Mouse (Mus musculus) MEL (cell line): ENCODE data around the gene Kcnn1. TPM values are rescaled to one million over a fixed set of nuclear protein-coding genes. Genes with fewer than 3 reads are reported as not detected.

Experiments used
- DNase-seq: peaks from one replicate; pipeline ENCODE4 v3.0.0; 2011; ENCODE audit warnings: low read depth, low spot score
- H3K27ac ChIP-seq: 2 replicates; pipeline ENCODE4 v1.5.1; 2012; ENCODE audit warnings: low read depth, mild to moderate bottlenecking, control low read depth, low read length, moderate library complexity; ENCODE audit not compliant: control insufficient read depth
- H3K27me3 ChIP-seq, 2 experiments: fragments of 150-350 bp in 1 of 2; sonication (generic) in 1 of 2; 2 replicates each; pipeline ENCODE4 v1.6.1; 2012; ENCODE audit warnings: low read length in 2 of 2, mild to moderate bottlenecking in 2 of 2, improper control_type of control experiment in 1 of 2, moderate library complexity in 1 of 2; ENCODE audit not compliant: insufficient read depth in 2 of 2, control insufficient read depth in 1 of 2
- H3K36me3 ChIP-seq, 2 experiments: 2 replicates each; pipeline ENCODE4 v1.6.1; 2012 to 2014; ENCODE audit warnings: low read length in 2 of 2, improper control_type of control experiment in 1 of 2, inconsistent platforms in 1 of 2, mild to moderate bottlenecking in 1 of 2; ENCODE audit not compliant: insufficient read depth in 2 of 2, control insufficient read depth in 1 of 2
- H3K4me1 ChIP-seq, 2 experiments: fragments of 150-350 bp in 1 of 2; sonication (generic) in 1 of 2; 2 replicates each; pipeline ENCODE4 v1.6.1; 2012; ENCODE audit warnings: low read length in 2 of 2, improper control_type of control experiment in 1 of 2, mild to moderate bottlenecking in 1 of 2; ENCODE audit not compliant: insufficient read depth in 2 of 2, control insufficient read depth in 1 of 2
- H3K4me3 ChIP-seq, 2 experiments: fragments of 150-350 bp in 1 of 2; sonication (generic) in 1 of 2; 2 replicates each; pipeline ENCODE4 v1.5.1; 2012; ENCODE audit warnings: low read depth in 2 of 2, low read length in 2 of 2, mild to moderate bottlenecking in 2 of 2, moderate library complexity in 2 of 2, control low read depth in 1 of 2, improper control_type of control experiment in 1 of 2; ENCODE audit not compliant: control insufficient read depth in 1 of 2, insufficient read depth in 1 of 2
- H3K79me2 ChIP-seq: 2 replicates; pipeline ENCODE4 v1.6.1; 2012; ENCODE audit warnings: mild to moderate bottlenecking, low read length, moderate library complexity; ENCODE audit not compliant: control insufficient read depth, poor library complexity, insufficient read depth
- H3K9ac ChIP-seq: 2 replicates; pipeline ENCODE4 v1.6.1; 2012; ENCODE audit warnings: low read depth, mild to moderate bottlenecking, control low read depth, low read length, moderate library complexity; ENCODE audit not compliant: control insufficient read depth, poor library complexity, severe bottlenecking
- H3K9me3 ChIP-seq: fragments of 150-350 bp; sonication (generic); replicated peaks from 2 replicates; pipeline ENCODE4 v1.6.1; 2012; ENCODE audit warnings: mild to moderate bottlenecking, low read length, improper control_type of control experiment, moderate library complexity; ENCODE audit not compliant: insufficient read depth
- BHLHE40 ChIP-seq: IDR thresholded peaks from 2 replicates; pipeline ENCODE4 v1.6.1; 2012; ENCODE audit warnings: low read depth, mild to moderate bottlenecking, inconsistent platforms, low read length, improper control_type of control experiment, borderline replicate concordance
- E2F4 ChIP-seq: IDR thresholded peaks from 2 replicates; pipeline ENCODE4 v1.6.1; 2011; ENCODE audit warnings: low read depth, low read length, improper control_type of control experiment, borderline replicate concordance
- EP300 ChIP-seq, 2 experiments: IDR thresholded peaks; 2 replicates each; pipeline ENCODE4 v1.6.1; 2011; ENCODE audit warnings: improper control_type of control experiment in 2 of 2, low read length in 2 of 2, low read depth in 1 of 2, mild to moderate bottlenecking in 1 of 2
- GATA1 ChIP-seq: IDR thresholded peaks from 2 replicates; pipeline ENCODE4 v1.6.1; 2011; ENCODE audit warnings: low read depth, low read length, improper control_type of control experiment
- HCFC1 ChIP-seq: IDR thresholded peaks from 2 replicates; pipeline ENCODE4 v1.6.1; 2012; ENCODE audit warnings: low read depth, mild to moderate bottlenecking, inconsistent platforms, low read length, improper control_type of control experiment, moderate library complexity
- JUND ChIP-seq: IDR thresholded peaks from 2 replicates; pipeline ENCODE4 v1.6.1; 2011; ENCODE audit warnings: low read depth, mild to moderate bottlenecking, improper control_type of control experiment, low read length
- MAZ ChIP-seq: IDR thresholded peaks from 2 replicates; pipeline ENCODE4 v1.6.1; 2012; ENCODE audit warnings: low read depth, mild to moderate bottlenecking, inconsistent platforms, low read length, improper control_type of control experiment
- MXI1 ChIP-seq: IDR thresholded peaks from 2 replicates; pipeline ENCODE4 v1.6.1; 2011; ENCODE audit warnings: mild to moderate bottlenecking, low read depth, low read length, improper control_type of control experiment
- NELFE ChIP-seq: IDR thresholded peaks from 2 replicates; pipeline ENCODE4 v1.6.1; 2011; ENCODE audit warnings: low read depth, low read length, improper control_type of control experiment
- NRF1 ChIP-seq: IDR thresholded peaks from 2 replicates; pipeline ENCODE4 v1.6.1; 2014; ENCODE audit warnings: low read depth, mild to moderate bottlenecking, inconsistent platforms, low read length, improper control_type of control experiment, moderate library complexity; ENCODE audit not compliant: poor library complexity, insufficient read depth, severe bottlenecking
- POLR2A ChIP-seq, 2 experiments: IDR thresholded peaks; 2 replicates each; pipeline ENCODE4 v1.6.1; 2011 to 2012; ENCODE audit warnings: low read length in 2 of 2, mild to moderate bottlenecking in 2 of 2, control low read depth in 1 of 2, improper control_type of control experiment in 1 of 2, low read depth in 1 of 2, moderate library complexity in 1 of 2; ENCODE audit not compliant: control insufficient read depth in 1 of 2, insufficient read depth in 1 of 2, poor library complexity in 1 of 2
- SIN3A ChIP-seq: IDR thresholded peaks from 2 replicates; pipeline ENCODE4 v1.6.1; 2012; ENCODE audit warnings: low read length, improper control_type of control experiment, inconsistent platforms
- SMC3 ChIP-seq: IDR thresholded peaks from 2 replicates; pipeline ENCODE4 v1.6.1; 2011; ENCODE audit warnings: low read depth, low read length, improper control_type of control experiment
- TBP ChIP-seq: IDR thresholded peaks from 2 replicates; pipeline ENCODE4 v1.8.0; 2011; ENCODE audit warnings: low read depth, low read length, improper control_type of control experiment
- TCF12 ChIP-seq: IDR thresholded peaks from 2 replicates; pipeline ENCODE4 v1.6.1; 2014; ENCODE audit warnings: low read depth, mild to moderate bottlenecking, inconsistent platforms, low read length, improper control_type of control experiment, moderate library complexity
- UBTF ChIP-seq: IDR thresholded peaks from 2 replicates; pipeline ENCODE4 v1.6.1; 2012; ENCODE audit warnings: low read depth, mild to moderate bottlenecking, inconsistent platforms, low read length, improper control_type of control experiment, moderate library complexity, borderline replicate concordance; ENCODE audit not compliant: insufficient read depth
- USF1 ChIP-seq: IDR thresholded peaks from 2 replicates; pipeline ENCODE4 v1.6.1; 2014; ENCODE audit warnings: low read depth, mild to moderate bottlenecking, inconsistent platforms, low read length, improper control_type of control experiment, moderate library complexity
- ZC3H11A ChIP-seq: IDR thresholded peaks from 2 replicates; pipeline ENCODE4 v1.6.1; 2012; ENCODE audit warnings: low read depth, mild to moderate bottlenecking, inconsistent platforms, low read length, improper control_type of control experiment
- ZKSCAN1 ChIP-seq: IDR thresholded peaks from 2 replicates; pipeline ENCODE4 v1.6.1; 2012; ENCODE audit warnings: low read depth, mild to moderate bottlenecking, inconsistent platforms, low read length, improper control_type of control experiment, moderate library complexity
- ZNF384 ChIP-seq: IDR thresholded peaks from 2 replicates; pipeline ENCODE4 v1.6.1; 2012; ENCODE audit warnings: low read depth, mild to moderate bottlenecking, inconsistent platforms, low read length, improper control_type of control experiment
- polyA plus RNA-seq, 2 experiments: library from polyadenylated mRNA; stranded (reverse) in 1 of 2; unstranded in 1 of 2; fragments of >175 nt in 1 of 2; fragments of >200 nt in 1 of 2; gene quantifications; 2 replicates each; pipeline versions ENCODE4 v1.2.1 to v1.2.4; 2012; ENCODE audit warnings: low replicate concordance in 2 of 2, low read depth in 1 of 2; ENCODE audit not compliant: insufficient read length in 2 of 2, insufficient read depth in 1 of 2, missing spikeins in 1 of 2
- total RNA-seq: library from RNA; depleted of rRNA; stranded (reverse); fragments of 300-350 nt; gene quantifications from 2 replicates; pipeline ENCODE4 v1.2.3, GENCODE M21; 2012

The Kcnn1 gene
- total and polyA plus RNA-seq, 3 experiments, result 8.9 to 10.7 TPM; not detected in 1

DNA sequence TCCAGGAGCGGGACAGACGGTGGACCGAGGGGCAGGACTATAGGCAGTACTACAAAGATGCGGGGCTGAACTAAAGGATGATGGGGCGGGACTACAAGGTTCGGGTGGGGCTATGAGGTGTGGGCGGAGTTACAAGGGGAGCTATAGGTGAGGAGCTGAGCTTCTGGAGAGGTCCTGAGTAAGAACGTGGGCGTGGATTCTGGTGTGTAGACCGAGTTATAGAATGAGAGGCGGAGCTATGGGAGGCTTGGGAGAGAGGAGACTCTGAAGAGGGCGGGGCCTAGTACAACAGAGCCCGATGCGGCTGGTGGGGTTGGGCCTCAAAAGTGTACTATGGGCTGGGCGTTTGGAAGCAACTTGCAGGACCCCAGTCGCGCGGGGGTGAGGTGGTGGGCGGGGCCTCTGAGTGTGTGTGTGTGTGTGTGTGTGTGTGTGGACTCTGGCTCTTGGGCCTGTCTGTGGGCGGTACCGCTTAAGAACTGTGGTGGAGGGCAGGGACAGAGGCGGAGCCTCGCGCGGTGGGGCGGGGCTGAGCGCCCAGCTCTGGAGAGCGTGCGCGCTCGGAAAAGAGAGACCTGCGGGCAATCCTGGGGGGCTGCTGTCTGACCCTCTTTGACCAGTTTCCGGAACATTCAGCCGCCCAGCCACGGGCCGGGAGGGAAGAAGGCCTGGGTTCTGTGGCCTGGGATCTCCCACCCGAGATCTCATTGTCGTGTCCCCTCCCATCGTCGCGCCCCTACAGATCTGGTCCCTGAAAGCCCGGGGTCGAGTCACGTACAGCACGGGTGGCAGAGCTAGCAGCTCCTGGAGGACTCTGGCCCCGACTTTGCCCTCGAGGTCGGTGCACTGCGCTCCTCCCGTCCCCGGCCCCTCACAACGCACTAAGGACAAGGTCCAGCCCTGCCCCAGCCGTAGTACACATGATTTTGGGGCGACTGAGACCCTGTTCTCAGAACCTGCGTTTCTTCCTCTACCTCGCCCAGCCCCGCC is 65.7 kb downstream of the Kcnn1 start:
- H3K27me3 ChIP-seq, result no peaks in the 10 kb centered on the region
- H3K4me1 ChIP-seq, result peaks cover 0 to 12% of the 10 kb centered on the region in 2 experiments; a peak in 2 of 4 replicates

DNA sequence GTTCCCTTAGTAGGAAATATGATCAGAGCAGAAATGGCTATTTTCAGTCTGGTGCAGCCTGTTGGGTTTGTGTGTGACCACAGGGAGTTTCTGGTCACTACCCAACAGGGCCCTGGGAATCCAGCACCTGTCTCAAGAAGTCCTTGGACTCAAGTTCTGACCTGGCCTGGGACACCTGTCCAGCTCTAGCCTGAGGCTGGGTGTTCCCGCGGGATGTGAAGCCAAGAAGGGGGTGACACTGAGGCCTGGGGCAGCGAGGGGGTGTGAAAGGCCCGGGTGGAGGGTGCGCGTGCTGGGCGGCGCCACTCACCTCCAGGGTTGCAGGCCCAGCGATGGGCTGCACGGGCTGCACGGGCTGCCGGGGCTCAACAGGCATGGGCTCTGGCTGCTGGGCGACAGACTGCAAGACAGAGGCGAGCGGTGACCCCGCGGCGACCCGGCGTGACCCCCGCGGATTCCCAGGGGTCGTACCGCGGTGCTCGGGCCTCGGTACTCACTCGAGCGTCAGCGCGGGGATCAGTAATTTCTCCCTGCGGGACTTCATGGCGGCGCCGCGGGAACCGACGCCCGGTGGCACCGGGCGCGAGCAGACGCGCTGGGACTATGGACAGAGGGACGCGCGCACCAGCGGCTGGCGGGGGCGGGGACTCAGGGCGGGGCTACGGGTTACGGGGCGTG is 66.5 kb downstream of the Kcnn1 start:
- no peaks in the 10 kb centered on the region; a peak in 1 of 4 replicates for H3K36me3 ChIP-seq

More for the DNA sequence above, 65.7 kb downstream of the Kcnn1 start:
- no peaks in the 10 kb centered on the region for H3K79me2 ChIP-seq
- no peaks in the 10 kb centered on the region; a peak in 1 of 4 replicates for H3K36me3 ChIP-seq
- H3K4me3 ChIP-seq, result peak overlapping the region; percentile 56 to 73
- H3K27ac ChIP-seq, result no peak overlapping the region
- peak; percentile 98 for DNase-seq
- TF ChIP-seq E2F4 (no peak), BHLHE40 (no peak), ZNF384 (no peak), ZC3H11A (no peak), POLR2A (IDR thresholded peaks at IDR 0.05; ENCODE audit: control insufficient read depth in 1 of 2, insufficient read depth in 1 of 2, low read depth in 1 of 2, low read length in 2 of 2, poor library complexity in 1 of 2) (no peak), USF1 (no peak), GATA1 (no peak), NELFE (peak; percentile 33; the same call in 1 of the 2 replicates), SIN3A (peak; percentile 45), MXI1 (peak; percentile 56; the same call in 1 of the 2 replicates), HCFC1 (no peak), NRF1 (no peak), SMC3 (no peak), UBTF (no peak), ZKSCAN1 (no peak), TCF12 (no peak)
- TF ChIP-seq, all 39 proteins: peak for 3
- Histone ChIP-seq H3K9me3 (no peaks in the 10 kb centered on the region), H3K9ac (peak overlapping the region; percentile 58)

More for the DNA sequence above, 66.5 kb downstream of the Kcnn1 start:
- H3K27me3 ChIP-seq, result no peaks in the 10 kb centered on the region
- no peak for DNase-seq
- peak overlapping the region; percentile 68 for H3K9ac ChIP-seq
- H3K4me1 ChIP-seq, result peaks cover 0 to 12% of the 10 kb centered on the region in 2 experiments; a peak in 2 of 4 replicates
- TF ChIP-seq TBP (no peak), UBTF (no peak), JUND (no peak), MAZ (no peak), EP300 (IDR thresholded peaks at IDR 0.05; ENCODE audit: low read depth in 1 of 2, low read length in 2 of 2) (no peak), SMC3 (no peak)
- no peak overlapping the region for H3K27ac ChIP-seq
- peak overlapping the region; percentile 56 for H3K4me3 ChIP-seq
- H3K9me3 ChIP-seq, result no peaks in the 10 kb centered on the region
- peaks cover 7% of the 10 kb centered on the region for H3K79me2 ChIP-seq
